Mouse (Mus musculus): Measurements from ENCODE around the gene Manbal. TPM values are rescaled to one million over a fixed set of nuclear protein-coding genes. Genes with fewer than 3 reads are reported as not detected.

The Manbal gene
- polyA plus RNA-seq, 1 experiment = 80.2 TPM

DNA sequence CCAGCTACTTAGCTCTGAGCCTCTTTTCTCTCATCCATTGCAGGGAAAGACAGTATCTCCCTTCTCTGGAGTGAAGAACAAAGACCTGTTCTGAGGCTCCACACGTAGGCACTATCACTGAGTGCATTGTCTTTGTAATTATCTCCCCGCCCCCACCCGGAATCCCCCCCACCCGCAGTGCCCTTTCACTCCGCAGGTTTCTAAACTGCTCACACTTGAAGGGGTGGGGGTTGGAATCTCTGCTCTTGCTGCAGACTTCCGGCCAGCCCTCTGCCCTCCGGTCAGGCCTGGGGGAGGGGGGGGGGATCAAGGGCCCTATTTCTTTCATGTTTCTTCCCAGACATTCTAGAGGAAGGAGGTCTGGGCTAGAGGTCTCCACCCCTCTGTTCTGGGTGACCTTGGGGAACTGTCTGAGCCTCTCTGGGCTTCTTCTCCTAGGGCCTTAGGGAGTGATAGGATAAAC lies 51.2 kb downstream of the Manbal start:
- TF ChIP-seq POLR2A (IDR thresholded peaks at IDR 0.05; ENCODE audit: borderline replicate concordance, extremely low read depth, insufficient read depth, insufficient read length, poor library complexity, severe bottlenecking) (no peak), CTCF (IDR thresholded peaks at IDR 0.05; ENCODE audit: borderline replicate concordance, extremely low read depth, insufficient read depth, insufficient read length) (no peak)
- no peak for DNase-seq (ENCODE audit: low read depth)

DNA sequence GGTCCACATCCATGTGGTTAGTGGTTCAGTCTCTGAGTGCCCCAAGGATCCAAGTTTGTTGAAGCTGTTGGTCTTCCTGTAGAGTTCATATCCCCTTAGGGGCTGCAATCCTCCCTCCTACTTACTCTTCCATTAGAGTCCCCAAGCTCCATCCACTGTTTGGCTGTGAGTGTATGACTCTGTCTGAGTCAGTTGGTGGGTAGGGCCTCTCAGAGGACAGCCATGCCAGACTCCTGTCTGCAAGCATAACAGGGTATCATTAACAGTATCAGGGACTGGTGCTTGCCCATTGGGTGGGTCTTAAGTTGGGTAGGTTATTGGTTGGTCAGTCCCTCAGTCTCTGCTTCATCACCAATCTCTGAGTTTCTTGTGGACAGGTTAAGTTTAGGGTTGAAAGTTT lies 52.1 kb downstream of the Manbal start:
- DNase-seq (ENCODE audit: low read depth) = no peak
- TF ChIP-seq CTCF (IDR thresholded peaks at IDR 0.05; ENCODE audit: borderline replicate concordance, extremely low read depth, insufficient read depth, insufficient read length) = no peak
- no peak for TF ChIP-seq POLR2A (IDR thresholded peaks at IDR 0.05; ENCODE audit: borderline replicate concordance, extremely low read depth, insufficient read depth, insufficient read length, poor library complexity, severe bottlenecking)

DNA sequence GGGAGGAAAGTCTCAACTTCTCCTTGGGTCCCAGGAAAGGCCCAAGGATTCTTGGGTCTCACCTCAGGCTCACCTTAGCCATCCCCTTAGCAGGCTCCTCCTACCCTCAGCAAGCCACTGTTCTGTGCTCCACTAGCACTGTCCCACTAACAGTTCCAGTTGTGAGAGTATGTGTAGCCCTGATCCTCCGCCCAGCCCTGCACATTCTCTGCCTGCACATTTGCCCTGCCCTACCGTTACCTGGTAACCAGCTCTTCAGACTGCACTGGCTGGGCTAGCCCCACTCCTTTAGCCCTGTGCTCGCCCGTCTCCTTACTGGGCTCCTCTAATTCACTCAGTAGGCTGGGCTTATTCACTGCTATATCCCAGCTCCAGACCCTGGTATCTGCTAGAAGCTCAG lies 53.0 kb downstream of the Manbal start:
- no peak for DNase-seq (ENCODE audit: low read depth)
- TF ChIP-seq CTCF (IDR thresholded peaks at IDR 0.05; ENCODE audit: borderline replicate concordance, extremely low read depth, insufficient read depth, insufficient read length) = no peak
- no peak for TF ChIP-seq POLR2A (IDR thresholded peaks at IDR 0.05; ENCODE audit: borderline replicate concordance, extremely low read depth, insufficient read depth, insufficient read length, poor library complexity, severe bottlenecking)

DNA sequence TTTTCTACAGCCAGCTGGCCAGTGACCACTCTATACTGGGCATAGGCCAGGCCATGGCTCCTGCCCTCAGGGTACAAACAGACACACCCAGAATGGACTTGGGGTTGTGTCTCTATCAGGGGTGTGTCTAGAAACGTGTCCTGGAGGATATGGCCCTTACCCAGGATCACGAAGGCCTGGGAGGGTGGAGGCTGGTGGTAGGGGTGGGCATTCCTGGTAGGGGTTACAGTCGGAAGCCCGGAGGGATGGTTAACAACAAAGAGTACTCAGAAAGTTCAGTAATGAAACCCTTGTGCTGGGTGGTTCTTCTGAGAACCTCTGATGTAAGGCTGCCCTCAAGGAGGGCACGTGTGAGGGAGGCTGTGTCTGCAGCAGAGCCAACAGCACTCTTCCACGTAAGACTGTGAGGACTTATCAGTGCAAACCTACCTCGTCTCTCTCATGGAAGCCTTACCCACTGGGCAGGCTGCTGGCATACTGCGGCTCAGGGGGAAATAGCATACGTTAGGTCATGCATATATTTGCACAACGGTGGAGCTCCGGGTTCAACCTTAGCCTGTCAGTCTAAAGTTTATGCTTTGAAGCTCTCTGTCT lies 54.8 kb downstream of the Manbal start:
- no peak for DNase-seq (ENCODE audit: low read depth)
- no peak for TF ChIP-seq POLR2A (IDR thresholded peaks at IDR 0.05; ENCODE audit: borderline replicate concordance, extremely low read depth, insufficient read depth, insufficient read length, poor library complexity, severe bottlenecking)
- no peak for TF ChIP-seq CTCF (IDR thresholded peaks at IDR 0.05; ENCODE audit: borderline replicate concordance, extremely low read depth, insufficient read depth, insufficient read length)

DNA sequence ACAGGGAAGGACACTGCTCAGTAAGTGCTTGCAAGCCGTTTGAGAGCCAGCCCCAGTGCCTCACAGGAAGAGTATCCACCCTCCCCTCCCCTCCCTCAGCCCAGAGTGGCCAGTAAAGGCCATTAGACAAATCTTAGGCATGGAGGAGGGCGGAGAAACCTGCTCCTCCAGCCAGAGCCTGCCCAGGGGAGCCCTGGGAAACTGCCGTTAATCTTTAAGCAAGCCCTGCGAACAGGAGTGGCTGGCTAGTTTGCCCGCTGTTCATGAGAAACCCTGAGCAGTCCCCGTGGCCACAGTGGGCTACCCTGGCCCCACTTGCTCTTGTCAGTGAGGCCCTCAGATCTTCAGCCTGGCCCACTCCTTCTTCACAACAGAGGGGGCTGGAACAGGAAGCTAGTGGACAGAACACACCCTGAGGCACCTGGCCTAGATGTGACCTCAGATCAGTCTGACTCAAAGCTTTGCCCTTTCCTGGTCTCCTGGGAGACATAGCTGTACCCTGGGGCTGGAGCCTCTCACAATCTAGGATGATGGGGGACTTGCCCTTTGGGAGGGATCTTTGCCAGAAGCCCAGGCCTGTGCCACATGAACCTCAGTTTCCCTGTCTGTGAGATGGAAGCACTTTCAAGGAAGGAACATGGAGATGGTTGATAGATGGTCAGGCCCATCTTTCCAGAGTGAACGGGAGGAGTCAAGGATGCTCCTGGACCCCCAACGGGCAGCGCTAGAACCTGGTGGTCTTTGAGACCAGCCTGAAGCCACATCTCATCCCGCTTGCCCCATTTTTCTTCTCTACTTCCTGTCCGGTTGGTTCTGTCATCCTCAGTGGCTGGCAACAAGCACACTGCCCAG lies 55.7 kb downstream of the Manbal start:
- peak; percentile 39 for DNase-seq (ENCODE audit: low read depth)
- TF ChIP-seq POLR2A (IDR thresholded peaks at IDR 0.05; ENCODE audit: borderline replicate concordance, extremely low read depth, insufficient read depth, insufficient read length, poor library complexity, severe bottlenecking) (no peak), CTCF (IDR thresholded peaks at IDR 0.05; ENCODE audit: borderline replicate concordance, extremely low read depth, insufficient read depth, insufficient read length) (no peak)

DNA sequence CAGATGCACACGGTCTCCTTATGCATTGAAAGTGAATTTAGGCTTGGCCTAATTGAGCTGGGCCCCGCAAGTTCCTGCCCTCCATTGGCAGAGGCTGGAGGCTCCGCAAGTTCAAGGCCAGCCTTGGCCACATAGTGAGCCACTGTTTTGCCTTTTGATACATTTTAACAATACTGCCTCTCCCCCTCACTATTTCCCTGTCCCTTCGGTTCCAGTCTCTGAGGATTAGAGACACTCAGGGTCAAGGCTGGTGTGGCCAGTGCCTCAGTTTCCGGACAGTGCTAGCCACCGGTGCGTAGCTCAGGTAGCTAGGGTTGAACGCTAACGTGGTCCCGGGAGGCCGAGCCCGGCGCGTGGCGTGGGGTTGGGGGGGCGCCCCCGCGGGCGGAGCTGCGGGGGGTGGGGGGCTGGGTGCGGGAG lies 56.3 kb downstream of the Manbal start:
- peak; percentile 25 for DNase-seq (ENCODE audit: low read depth)
- no peak for TF ChIP-seq CTCF (IDR thresholded peaks at IDR 0.05; ENCODE audit: borderline replicate concordance, extremely low read depth, insufficient read depth, insufficient read length)
- TF ChIP-seq POLR2A (IDR thresholded peaks at IDR 0.05; ENCODE audit: borderline replicate concordance, extremely low read depth, insufficient read depth, insufficient read length, poor library complexity, severe bottlenecking) = no peak

DNA sequence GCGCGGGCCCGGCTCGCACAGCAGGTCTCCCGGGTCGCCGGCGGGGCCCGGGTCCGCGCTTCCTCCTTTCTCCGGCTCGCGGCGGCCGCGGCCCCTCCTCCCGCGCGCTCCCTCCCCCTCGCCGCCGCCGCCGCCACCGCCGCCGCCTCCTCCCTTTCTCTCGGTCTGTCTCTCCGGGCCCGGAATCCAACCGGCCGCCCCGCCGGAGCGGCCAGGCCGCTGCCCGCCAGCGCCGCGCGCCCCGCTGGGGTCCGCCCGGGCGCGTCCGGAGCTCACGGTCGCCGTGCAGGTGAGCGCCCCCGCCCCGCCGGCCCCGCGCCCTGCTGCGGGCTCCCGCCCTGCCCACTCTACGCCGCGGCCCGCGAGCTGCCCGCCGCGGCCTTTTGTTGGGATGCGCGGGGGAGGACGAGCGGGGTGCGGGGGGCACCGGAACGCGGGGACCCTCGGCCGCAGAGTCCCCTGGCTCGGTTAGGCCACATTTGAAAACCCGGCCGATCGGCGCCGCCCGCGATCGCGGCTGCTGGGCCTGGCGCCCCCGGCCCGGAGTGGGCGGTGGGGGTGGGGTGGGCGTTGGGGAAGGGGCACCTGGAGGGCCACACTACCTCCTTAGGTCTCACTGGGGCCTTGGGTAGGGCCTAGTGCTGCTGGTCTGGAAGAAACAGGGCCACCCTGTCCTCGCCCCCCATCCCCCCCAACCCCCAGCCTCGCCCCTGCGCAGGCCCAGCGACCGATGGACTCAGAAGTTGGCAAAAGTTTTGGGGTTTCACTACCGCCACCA lies 56.9 kb downstream of the Manbal start:
- TF ChIP-seq CTCF (IDR thresholded peaks at IDR 0.05; ENCODE audit: borderline replicate concordance, extremely low read depth, insufficient read depth, insufficient read length) = no peak
- TF ChIP-seq POLR2A (IDR thresholded peaks at IDR 0.05; ENCODE audit: borderline replicate concordance, extremely low read depth, insufficient read depth, insufficient read length, poor library complexity, severe bottlenecking) = peak; percentile 15; the same call in 1 of the 2 replicates
- peak; percentile 34 for DNase-seq (ENCODE audit: low read depth)

DNA sequence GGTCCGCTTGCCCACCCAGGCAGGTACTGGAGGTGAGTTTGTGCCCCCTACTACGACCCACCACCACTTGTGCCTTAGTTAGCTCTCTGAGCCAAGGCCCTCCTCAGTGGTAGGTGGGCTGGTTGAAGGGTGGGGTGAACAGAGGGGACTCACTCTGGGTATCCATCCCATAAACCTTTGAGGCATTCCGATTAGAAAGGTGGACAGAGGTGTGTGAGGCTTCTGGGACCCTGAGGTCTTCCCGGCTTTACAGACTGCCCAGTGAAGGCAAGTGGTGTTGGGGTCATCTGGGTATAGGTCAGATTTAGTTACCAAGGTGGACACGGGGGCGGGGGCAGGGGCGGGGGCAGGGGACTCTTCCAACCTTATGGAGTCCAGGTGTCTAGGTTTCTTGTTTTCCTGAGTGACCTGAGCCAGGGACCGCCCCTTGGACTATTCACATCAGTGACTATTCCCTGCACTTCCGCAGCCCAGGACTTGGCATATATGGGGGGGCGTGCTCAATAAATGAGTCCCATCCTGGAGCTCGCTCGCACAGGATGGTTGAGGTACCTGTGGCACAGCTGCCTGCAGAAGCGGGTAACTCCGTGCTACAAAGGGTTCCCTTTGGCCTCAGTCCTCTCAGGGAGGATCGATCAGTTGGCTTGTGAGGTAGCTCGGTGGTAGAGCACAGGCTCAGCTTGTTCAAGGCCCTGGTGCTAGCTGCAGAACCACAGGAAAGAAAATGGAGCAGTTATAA lies 57.7 kb downstream of the Manbal start:
- DNase-seq (ENCODE audit: low read depth) = peak; percentile 32
- TF ChIP-seq POLR2A (IDR thresholded peaks at IDR 0.05; ENCODE audit: borderline replicate concordance, extremely low read depth, insufficient read depth, insufficient read length, poor library complexity, severe bottlenecking) = no peak
- no peak for TF ChIP-seq CTCF (IDR thresholded peaks at IDR 0.05; ENCODE audit: borderline replicate concordance, extremely low read depth, insufficient read depth, insufficient read length)

DNA sequence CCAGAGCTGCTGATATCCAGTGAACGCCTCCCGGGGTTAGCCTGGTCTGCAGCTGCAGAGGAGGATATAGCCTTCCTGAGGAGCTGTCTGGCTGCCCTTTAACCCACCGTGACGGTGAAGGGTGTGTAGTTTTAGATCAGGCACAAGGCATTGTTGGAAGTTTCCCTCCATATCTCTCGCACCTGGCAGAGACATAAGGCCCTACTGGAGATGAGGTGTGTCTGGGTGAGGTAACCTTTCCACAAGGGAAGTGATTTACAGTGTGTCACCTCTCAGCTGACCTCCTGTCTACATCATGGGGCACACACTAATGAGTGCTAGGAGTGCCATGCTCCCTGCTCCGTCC lies 58.2 kb downstream of the Manbal start:
- no peak for TF ChIP-seq CTCF (IDR thresholded peaks at IDR 0.05; ENCODE audit: borderline replicate concordance, extremely low read depth, insufficient read depth, insufficient read length)
- no peak for TF ChIP-seq POLR2A (IDR thresholded peaks at IDR 0.05; ENCODE audit: borderline replicate concordance, extremely low read depth, insufficient read depth, insufficient read length, poor library complexity, severe bottlenecking)
- no peak for DNase-seq (ENCODE audit: low read depth)

DNA sequence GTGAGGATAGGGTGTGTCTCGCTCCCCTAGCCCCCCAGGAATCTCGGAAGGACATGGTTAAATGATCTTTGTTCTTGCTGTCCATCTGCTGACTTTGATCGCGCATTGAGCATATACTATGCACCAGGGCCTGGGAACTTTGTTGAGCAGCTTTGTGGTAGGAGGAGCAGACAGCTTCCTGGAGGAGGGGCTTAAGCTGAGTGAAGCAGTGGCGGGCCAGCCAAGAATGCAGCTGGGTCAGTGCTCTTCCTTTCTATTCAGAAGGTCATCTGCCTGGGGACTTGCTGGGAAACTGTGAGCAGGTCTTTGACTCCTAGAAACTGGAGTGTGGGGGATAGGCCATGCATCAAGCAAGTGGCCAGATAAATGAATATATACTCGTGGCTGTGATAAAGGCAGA lies 58.8 kb downstream of the Manbal start:
- peak; percentile 38 for DNase-seq (ENCODE audit: low read depth)
- TF ChIP-seq POLR2A (IDR thresholded peaks at IDR 0.05; ENCODE audit: borderline replicate concordance, extremely low read depth, insufficient read depth, insufficient read length, poor library complexity, severe bottlenecking) = no peak
- TF ChIP-seq CTCF (IDR thresholded peaks at IDR 0.05; ENCODE audit: borderline replicate concordance, extremely low read depth, insufficient read depth, insufficient read length) = no peak

Measured in brain, embryonic 14.5 days (tissue).